Mouse (Mus musculus) NIH3T3 (cell line): Measurements from ENCODE around the gene Fancc.

Experiments used
- DNase-seq: peaks from one replicate; pipeline ENCODE4 v3.0.0-alpha.2; 2012; ENCODE audit warnings: low read depth

Fancc gene

GRCm38 (mm10) chr13:63496646-63497582, at the start of gene Fancc:
TSS of gene Fancc (minus strand) at chr13:63497278.
- DNase-seq: no peak

DNA sequence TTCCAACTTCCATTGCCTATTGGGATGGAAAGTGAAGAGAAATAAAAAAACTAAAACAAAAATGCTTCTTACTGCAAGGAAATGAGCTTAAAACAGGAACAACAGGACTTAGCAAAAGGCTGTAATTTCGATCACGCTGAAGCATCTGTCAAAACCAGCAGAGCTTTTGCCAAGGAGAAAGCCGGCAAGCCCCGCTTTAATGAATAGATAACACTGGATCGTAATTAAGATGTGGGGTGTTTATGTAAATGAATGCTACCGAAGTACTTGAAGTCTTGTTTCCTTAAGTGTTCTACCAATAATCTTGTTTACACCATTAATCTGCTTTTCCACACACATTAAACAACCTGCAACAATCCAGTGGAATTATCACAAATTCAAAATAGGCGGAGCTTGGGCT, 48.2 kb upstream of the Fancc start:
- DNase-seq: no peak

GRCm38 (mm10) chr13:63544967-63545253, 47.8 kb upstream of the Fancc start:
- DNase-seq: no peak

- no peak for DNase-seq
Measured at GRCm38 (mm10) chr13:63544119-63544966, 47.3 kb upstream of the Fancc start.

- no peak for DNase-seq
Measured at GRCm38 (mm10) chr13:63543459-63543858, 46.4 kb upstream of the Fancc start.

GRCm38 (mm10) chr13:63542796-63543384, 45.8 kb upstream of the Fancc start:
- no peak for DNase-seq

DNA sequence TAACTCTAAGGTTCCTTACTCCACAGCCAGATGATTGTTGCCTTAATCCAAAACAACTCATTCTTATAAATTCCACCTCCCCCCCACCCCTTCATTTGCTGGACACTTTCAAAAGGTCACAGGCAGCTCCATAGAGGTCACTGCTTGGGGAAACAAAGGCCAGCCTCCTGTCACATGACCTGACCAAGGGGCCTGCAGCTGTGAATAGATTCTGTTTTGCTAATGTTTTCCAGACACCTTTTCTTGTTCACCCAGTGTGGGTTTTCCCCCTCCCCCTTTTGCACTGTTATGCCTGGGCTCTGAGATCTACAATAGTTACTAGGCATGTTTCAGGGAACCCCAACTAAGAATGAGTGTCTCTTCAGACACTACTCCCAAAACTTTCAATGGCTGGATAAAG, 44.4 kb upstream of the Fancc start:
- no peak for DNase-seq

- no peak for DNase-seq
Measured at GRCm38 (mm10) chr13:63540584-63540983, 43.5 kb upstream of the Fancc start.

GRCm38 (mm10) chr13:63534981-63535380, 37.9 kb upstream of the Fancc start:
- DNase-seq: no peak

DNA sequence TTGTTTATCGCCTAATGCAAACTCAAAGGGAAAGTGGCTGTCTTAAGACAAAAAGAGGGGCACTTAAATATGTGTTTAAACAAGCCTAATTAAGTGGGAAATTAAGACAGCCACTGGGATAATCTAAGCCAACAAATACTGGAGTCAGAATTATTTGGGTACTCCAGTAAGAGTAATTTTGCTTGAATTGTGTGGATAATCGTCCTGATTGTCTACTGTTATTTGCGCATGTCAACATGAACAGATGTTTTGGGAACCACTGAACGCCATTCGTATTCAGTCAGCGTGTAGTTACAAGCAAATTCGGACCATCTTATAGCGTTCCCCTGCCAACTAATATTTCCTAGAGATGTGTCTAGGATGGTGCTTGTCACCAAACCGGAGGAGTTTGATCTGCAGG, 33.8 kb upstream of the Fancc start:
- no peak for DNase-seq

DNA sequence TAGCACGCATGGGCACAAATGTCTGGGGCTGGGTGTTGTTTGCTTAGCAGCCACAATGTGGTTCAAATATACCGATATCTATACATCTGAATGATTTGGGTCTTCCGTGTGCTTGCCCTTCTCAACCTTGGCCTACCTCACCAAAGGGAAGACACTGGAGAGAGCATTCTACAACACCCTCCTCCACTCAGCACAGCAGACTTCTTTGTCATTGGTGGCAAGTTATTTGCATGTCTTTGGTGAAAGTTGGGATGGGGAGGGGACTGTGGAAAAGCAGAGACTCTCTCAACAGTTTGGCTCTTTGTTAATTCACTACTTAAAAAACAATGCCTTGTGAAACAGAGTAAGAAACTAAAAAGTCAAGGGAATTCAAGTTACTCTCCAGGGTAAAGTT, 33.3 kb upstream of the Fancc start:
- no peak for DNase-seq

- no peak for DNase-seq
Measured at GRCm38 (mm10) chr13:63529602-63530370, 32.7 kb upstream of the Fancc start.

DNA sequence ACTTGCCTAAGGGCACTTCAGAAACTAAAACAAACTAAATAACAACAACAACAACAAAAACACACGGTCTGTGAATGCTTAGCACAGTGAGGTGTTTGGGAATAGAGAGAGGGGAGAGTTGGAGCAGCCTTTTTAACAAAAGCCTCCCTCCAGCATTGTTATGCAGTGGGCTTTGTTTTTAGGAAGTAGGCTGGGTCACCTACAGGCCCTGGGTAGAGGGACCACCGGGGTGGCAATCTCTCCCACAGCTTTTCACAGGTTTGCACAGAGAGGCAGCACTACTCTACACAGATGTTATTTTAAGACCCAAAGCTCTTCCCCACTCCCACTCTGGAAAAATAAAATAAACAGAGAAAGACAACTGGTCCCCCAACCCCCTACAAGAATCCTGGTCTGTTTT, 31.8 kb upstream of the Fancc start:
- DNase-seq: no peak

GRCm38 (mm10) chr13:63528164-63528675, 31.1 kb upstream of the Fancc start:
- DNase-seq: no peak

GRCm38 (mm10) chr13:63525571-63526197, 28.6 kb upstream of the Fancc start:
- DNase-seq: no peak

DNA sequence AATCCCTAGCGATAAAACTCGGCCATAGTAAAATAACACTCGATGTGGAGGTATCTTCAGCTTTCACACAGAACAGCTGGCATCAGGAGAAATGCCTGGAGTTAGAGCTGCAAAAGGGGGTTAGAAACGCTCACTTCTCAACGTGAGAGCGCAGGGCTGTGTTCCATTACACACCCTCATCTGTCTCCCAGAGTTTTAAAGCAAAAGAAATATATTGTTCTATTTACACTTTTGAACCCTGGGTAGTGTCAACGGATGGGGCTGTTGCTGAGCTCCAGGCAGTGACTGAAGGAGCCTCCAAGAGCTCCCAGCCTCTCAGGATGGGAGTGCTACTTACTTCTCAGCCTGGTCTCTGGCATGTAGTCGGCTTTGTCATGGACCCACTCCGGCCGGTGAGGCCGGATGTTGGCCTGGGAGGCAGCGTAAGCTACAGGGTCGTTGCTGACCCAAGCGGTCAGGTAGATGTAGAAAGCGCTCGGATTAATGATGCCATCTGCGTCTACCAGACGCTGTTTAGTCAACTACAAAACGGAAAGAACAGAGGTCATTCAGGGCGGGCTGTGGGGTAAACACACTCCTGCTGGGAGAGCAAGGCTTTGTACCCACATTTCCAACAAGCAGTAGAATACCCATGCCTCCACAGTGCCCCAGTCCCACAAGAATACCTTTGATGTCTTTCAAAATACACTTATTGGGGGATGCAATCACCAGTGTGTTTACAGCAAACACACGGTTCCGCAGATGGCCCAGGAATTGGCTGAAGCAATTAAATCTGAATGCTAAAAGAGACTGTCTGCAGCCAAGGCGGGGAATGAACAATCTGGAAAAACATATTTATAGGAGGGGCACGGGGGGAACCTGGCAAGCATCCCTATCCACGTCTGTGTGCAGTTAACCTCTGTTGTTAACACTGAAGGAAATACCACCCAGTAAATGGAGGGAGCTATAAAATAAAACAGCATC, 27.8 kb upstream of the Fancc start:
- DNase-seq: no peak

DNA sequence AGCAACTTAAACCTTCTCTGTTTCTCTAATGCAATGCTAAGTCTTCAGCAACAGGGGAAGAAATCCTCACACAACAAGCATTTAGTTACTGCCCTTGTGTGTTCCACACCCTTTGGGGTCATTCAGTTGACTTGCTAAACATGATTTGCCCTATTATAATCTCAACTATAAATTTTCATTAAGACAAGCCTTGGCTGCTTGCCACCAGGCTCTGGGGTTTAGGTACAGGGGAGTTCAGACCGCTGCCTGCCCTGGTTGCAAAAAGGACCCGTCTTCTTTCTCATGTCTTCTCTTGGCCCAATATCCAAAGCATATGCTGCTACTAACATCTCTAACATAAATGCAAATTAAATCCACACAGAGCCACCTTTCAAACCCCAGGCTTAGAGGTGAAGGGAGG, 27.0 kb upstream of the Fancc start:
- DNase-seq: peak; percentile 6

DNA sequence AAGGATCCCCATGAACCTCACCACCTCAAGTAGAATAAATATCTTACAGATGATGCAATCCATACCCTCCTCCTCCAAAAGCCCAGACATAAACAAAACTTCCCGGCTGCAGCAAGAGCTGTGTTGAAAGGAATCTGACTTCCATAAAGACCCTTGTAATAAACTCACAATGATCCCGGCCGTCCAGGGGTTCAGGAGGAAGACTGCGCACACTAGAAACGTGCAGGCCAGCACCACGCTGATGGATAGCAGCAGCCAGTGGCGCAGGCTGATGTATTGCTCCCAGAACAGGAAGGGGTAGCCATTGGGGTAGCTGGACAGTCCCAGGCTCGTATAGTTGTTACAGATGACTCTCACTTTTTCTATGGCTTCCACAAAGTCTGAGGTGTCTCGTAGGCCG, 25.8 kb upstream of the Fancc start:
- DNase-seq: no peak

DNA sequence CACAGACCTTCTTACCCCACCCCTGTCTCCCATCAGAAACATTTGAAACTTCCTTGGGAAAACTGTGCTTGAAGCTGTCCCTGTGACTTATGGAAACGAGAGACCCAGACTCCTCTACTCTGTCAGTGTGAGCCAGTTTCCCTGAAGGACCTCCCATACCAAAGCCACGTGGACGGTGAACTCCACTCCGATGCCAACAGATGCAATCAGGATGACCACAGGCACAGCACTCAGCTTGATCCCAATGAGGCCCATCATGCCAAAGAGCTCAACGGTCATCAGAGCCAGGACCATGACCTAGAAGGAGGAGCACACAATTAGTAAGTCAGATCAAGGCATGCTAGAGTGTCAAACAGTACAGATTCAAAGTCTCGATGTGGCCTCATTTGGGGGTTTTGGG, 23.0 kb upstream of the Fancc start:
- DNase-seq: no peak

DNA sequence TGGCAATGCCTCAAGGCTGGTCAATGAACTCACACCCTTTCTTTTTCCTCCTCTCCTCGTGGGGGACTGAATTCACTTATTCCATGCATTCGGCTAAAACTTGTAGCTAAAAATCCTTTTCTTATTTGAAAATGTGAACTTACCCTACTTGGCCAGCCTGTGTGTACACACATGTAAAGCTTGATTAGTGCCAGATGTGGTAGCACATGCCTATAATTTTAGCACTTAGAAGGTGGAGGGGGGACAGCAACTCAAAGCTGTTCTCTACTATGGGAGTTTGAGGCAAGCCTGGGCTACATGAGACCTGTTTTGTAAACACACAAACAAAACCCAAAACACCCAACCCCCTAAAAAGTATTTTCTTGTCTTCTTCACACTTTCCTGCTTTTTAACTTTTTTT, 19.5 kb upstream of the Fancc start:
- peak; percentile 17 for DNase-seq
